In the genomic region with DNA sequence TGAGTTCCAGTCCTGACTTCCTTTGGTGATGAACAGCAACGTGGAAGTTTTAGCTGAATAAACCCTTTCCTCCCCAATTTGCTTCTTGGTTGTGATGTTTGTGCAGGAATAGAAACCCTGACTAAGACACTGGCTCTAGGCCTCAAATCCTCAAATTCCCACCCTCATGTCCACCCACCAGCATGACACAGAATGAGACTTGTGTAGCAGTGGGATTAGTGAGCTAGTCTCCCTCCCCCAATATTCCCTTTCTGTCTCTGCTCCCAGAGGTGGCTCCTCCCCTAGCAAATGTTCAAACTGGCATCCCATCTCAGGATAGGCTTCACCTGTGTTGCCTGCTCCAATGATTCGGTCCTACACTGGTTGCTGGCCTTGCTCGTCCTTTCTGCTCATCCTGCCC, we compare ENCODE assay signal across 30 mouse cellular contexts.
DNase-seq lines count a peak whose midpoint lies in the region; ATAC-seq and TF ChIP-seq lines count a peak whose summit lies in the region.
"Had no signal": no experiment of that assay in that cellular context is flagged by ENCODE, and none has a peak within 500 bp of the region (broad histone marks: within the 10 kb centered on the region; RNA-seq: fewer than 3 reads in every experiment).

No protein-coding gene starts in this region.

- peak overlapping the region; percentile 18; the same call in 1 of the 2 replicates for H3K9ac ChIP-seq in heart, embryonic 14.5 days (ENCODE audit: low read length)
- no peak overlapping the region for H3K9ac ChIP-seq in heart, postnatal 0 days (replicated peaks; ENCODE audit: low read depth, low read length)
- H3K9ac ChIP-seq in heart, adult 2 months (ENCODE audit: low read depth, low read length) = no peak overlapping the region
- H3K9ac ChIP-seq: embryonic facial prominence, embryonic 13.5 days; forebrain, embryonic 12.5 days; forebrain, embryonic 15.5 days; hindbrain, embryonic 13.5 days had no signal

- no peak for TF ChIP-seq CTCF in heart, postnatal 0 days (IDR thresholded peaks at IDR 0.05; ENCODE audit: low read depth)
- no peak for TF ChIP-seq CTCF in heart, adult 2 months (IDR thresholded peaks at IDR 0.05)

- intact Hi-C loops in heart, postnatal 25 days (cut with DNase I) = loop anchor here (10.0 kb wide), 2 partner anchors 149 to 311 kb away; no protein-coding TSS in a partner anchor
- intact Hi-C loops in heart, adult 2 months (cut with DNase I) = loop anchor here (5.0 kb wide), 1 partner anchor 57 kb away; no protein-coding TSS in a partner anchor

- ATAC-seq in heart, embryonic 14.5 days (ENCODE audit: insufficient number of reproducible peaks, insufficient read depth, low FRiP score, low read depth) = no peak
- ATAC-seq in heart, postnatal 0 days (ENCODE audit: insufficient read depth, low read depth) = no peak
- ATAC-seq: CD4-positive, CD25-positive, alpha-beta regulatory T cell, adult 4 months; forebrain, embryonic 15.5 days; hindbrain, postnatal 0 days; inflammation-experienced regulatory T-cells, adult 6 months; intestine, embryonic 16.5 days had no signal

- no peaks in the 10 kb centered on the region for H3K9me3 ChIP-seq in heart, embryonic 10.5 days
- no peaks in the 10 kb centered on the region for H3K9me3 ChIP-seq in heart, embryonic 14.5 days (ENCODE audit: control insufficient read depth, low read length)
- no peaks in the 10 kb centered on the region for H3K9me3 ChIP-seq in heart, postnatal 0 days (replicated peaks; ENCODE audit: control insufficient read depth, low read length)
- H3K9me3 ChIP-seq: embryonic facial prominence, embryonic 10.5 days; embryonic facial prominence, embryonic 13.5 days; forebrain, embryonic 12.5 days; forebrain, embryonic 15.5 days; hindbrain, embryonic 10.5 days; hindbrain, embryonic 13.5 days had no signal

- no peak overlapping the region for H3K4me3 ChIP-seq in heart, embryonic 10.5 days
- H3K4me3 ChIP-seq in heart, embryonic 14.5 days (ENCODE audit: control insufficient read depth in 1 of 2, insufficient read depth in 1 of 2, low read depth in 1 of 2, low read length in 2 of 2) = no peak overlapping the region
- H3K4me3 ChIP-seq in heart, postnatal 0 days (ENCODE audit: low read depth, low read length) = no peak overlapping the region
- no peak overlapping the region for H3K4me3 ChIP-seq in heart, adult 2 months
- H3K4me3 ChIP-seq: embryonic facial prominence, embryonic 10.5 days; embryonic facial prominence, embryonic 13.5 days; erythroblast, embryonic 14.5 days; forebrain, embryonic 12.5 days; forebrain, embryonic 15.5 days; gastrocnemius, adult 2 months; hindbrain, embryonic 10.5 days; hindbrain, embryonic 13.5 days had no signal

- no peak for TF ChIP-seq POLR2A in heart, adult 2 months (IDR thresholded peaks at IDR 0.05; ENCODE audit: insufficient read depth, low read depth, low read length)

- H3K27ac ChIP-seq in heart, embryonic 10.5 days = peak overlapping the region; percentile 89; the same call in 1 of the 2 replicates
- H3K27ac ChIP-seq in heart, embryonic 14.5 days (replicated peaks in 1 of 2; ENCODE audit: control insufficient read depth in 1 of 2, insufficient read depth in 1 of 2, low read depth in 2 of 2, low read length in 2 of 2) = peak overlapping the region; percentile 10 to 94; a peak in 3 of 4 replicates
- H3K27ac ChIP-seq in heart, postnatal 0 days (ENCODE audit: low read depth) = peak overlapping the region; percentile 94
- no peak overlapping the region for H3K27ac ChIP-seq in heart, adult 2 months
- H3K27ac ChIP-seq: embryonic facial prominence, embryonic 10.5 days; embryonic facial prominence, embryonic 13.5 days; forebrain, embryonic 12.5 days; forebrain, embryonic 15.5 days; gastrocnemius, adult 2 months; hindbrain, embryonic 10.5 days; hindbrain, embryonic 13.5 days; hindbrain, postnatal 0 days had no signal

- peak overlapping the region; percentile 62 for H3K4me2 ChIP-seq in heart, embryonic 14.5 days (ENCODE audit: low read length)
- 0 out of 2 replicates have a peak overlapping the region, but pooled peaks have one; percentile 54 for H3K4me2 ChIP-seq in heart, postnatal 0 days (ENCODE audit: low read depth, low read length)
- H3K4me2 ChIP-seq: embryonic facial prominence, embryonic 13.5 days; forebrain, embryonic 12.5 days; forebrain, embryonic 15.5 days; hindbrain, embryonic 13.5 days had no signal

- 75% methylated on average over 3 of the region's 3 CpGs for WGBS in heart, embryonic 10.5 days
- 68% methylated on average over 3 of the region's 3 CpGs for WGBS in heart, embryonic 14.5 days
- WGBS in heart, postnatal 0 days = 75% methylated on average over 3 of the region's 3 CpGs
- 59% methylated on average over 3 of the region's 3 CpGs for WGBS in heart, adult 2 months

- peaks cover 53% of the 10 kb centered on the region for H3K4me1 ChIP-seq in heart, embryonic 10.5 days
- H3K4me1 ChIP-seq in heart, embryonic 14.5 days (ENCODE audit: control insufficient read depth in 2 of 2, insufficient read depth in 2 of 2, low read length in 2 of 2) = peaks cover 21 to 44% of the 10 kb centered on the region in 2 experiments
- peaks cover 40% of the 10 kb centered on the region for H3K4me1 ChIP-seq in heart, postnatal 0 days (ENCODE audit: control insufficient read depth, insufficient read depth)
- H3K4me1 ChIP-seq in heart, adult 2 months (ENCODE audit: control insufficient read depth, insufficient read depth, low read length) = peaks cover 7% of the 10 kb centered on the region
- H3K4me1 ChIP-seq: forebrain, embryonic 15.5 days; hindbrain, embryonic 13.5 days had no signal

- no peak for DNase-seq in heart, embryonic 10.5 days (ENCODE audit: low spot score)
- no peak for DNase-seq in heart, adult 18-20 months
- no peak for DNase-seq in heart, postnatal 25 days (ENCODE audit: low spot score)
- DNase-seq in heart, postnatal 0 days (ENCODE audit: low spot score) = no peak
- DNase-seq in heart, adult 2 months = no peak
- peak; percentile 15 for DNase-seq in telencephalon, adult 2 months (ENCODE audit: low read depth, low spot score)
- DNase-seq in left cerebral cortex, adult 18-20 months (ENCODE audit: low spot score in 2 of 2) = no peak
- DNase-seq: adrenal gland, adult 2 months; adrenal gland, postnatal 14 days; cerebellum, adult 11-12 months; cerebellum, adult 8-10 months; cerebellum, postnatal 10 days; cerebellum, postnatal 36 days; embryo, embryonic 11 days; gastrocnemius, adult 2 months; gastrocnemius, postnatal 14 days; kidney, adult 18-20 months; kidney, adult 9 months had no signal

- H3K36me3 ChIP-seq in heart, embryonic 10.5 days = no peaks in the 10 kb centered on the region
- H3K36me3 ChIP-seq in heart, embryonic 14.5 days (ENCODE audit: control insufficient read depth, insufficient read depth, low read length) = no peaks in the 10 kb centered on the region
- no peaks in the 10 kb centered on the region for H3K36me3 ChIP-seq in heart, postnatal 0 days (replicated peaks; ENCODE audit: control insufficient read depth, insufficient read depth, low read length)
- no peaks in the 10 kb centered on the region for H3K36me3 ChIP-seq in heart, adult 2 months (ENCODE audit: control insufficient read depth, insufficient read depth, low read length)
- H3K36me3 ChIP-seq: embryonic facial prominence, embryonic 10.5 days; embryonic facial prominence, embryonic 13.5 days; forebrain, embryonic 12.5 days; forebrain, embryonic 15.5 days; hindbrain, embryonic 10.5 days; hindbrain, embryonic 13.5 days had no signal

- H3K27me3 ChIP-seq in heart, embryonic 10.5 days (ENCODE audit: insufficient read depth, poor library complexity, severe bottlenecking) = no peaks in the 10 kb centered on the region
- H3K27me3 ChIP-seq in heart, embryonic 14.5 days (ENCODE audit: control insufficient read depth, insufficient read depth, low read length) = no peaks in the 10 kb centered on the region
- no peaks in the 10 kb centered on the region for H3K27me3 ChIP-seq in heart, postnatal 0 days (ENCODE audit: control insufficient read depth, insufficient read depth, low read length)
- no peaks in the 10 kb centered on the region for H3K27me3 ChIP-seq in heart, adult 2 months (ENCODE audit: control insufficient read depth, insufficient read depth, low read length)
- H3K27me3 ChIP-seq: embryonic facial prominence, embryonic 13.5 days; forebrain, embryonic 12.5 days; forebrain, embryonic 15.5 days; hindbrain, embryonic 13.5 days had no signal

- no peaks in the 10 kb centered on the region for H3K79me2 ChIP-seq in heart, adult 2 months (replicated peaks; ENCODE audit: control insufficient read depth, insufficient read depth, low read length)

- no peak for TF ChIP-seq EP300 in heart, postnatal 0 days (IDR thresholded peaks at IDR 0.05; ENCODE audit: low read depth)
- TF ChIP-seq EP300 in heart, adult 2 months (IDR thresholded peaks at IDR 0.05; ENCODE audit: insufficient read depth, low read depth, low read length) = no peak
